Mouse (Mus musculus) neural tube, embryonic 11.5 days (tissue): Measurements from ENCODE around the gene Ints4. TPM values are rescaled to one million over a fixed set of nuclear protein-coding genes. Genes with fewer than 3 reads are reported as not detected.

Source experiments
- ATAC-seq: fragments of 200-750 bp; cut with Nextera tagmentation; 2 replicates; pipeline ENCODE4 v1.8.0; 2017; ENCODE audit warnings: moderate number of reproducible peaks, mild to moderate bottlenecking, moderate TSS enrichment, moderate library complexity; ENCODE audit not compliant: insufficient read depth, low FRiP score, low TSS enrichment
- DNase-seq: peaks from one replicate; pipeline ENCODE4 v3.0.0-alpha.2; 2015; ENCODE audit warnings: low spot score
- H3K27ac ChIP-seq: fragments of 300-500 bp; sonication (generic); 2 replicates; pipeline ENCODE4 v1.5.1; 2014; ENCODE audit warnings: low read depth, mild to moderate bottlenecking, low read length
- H3K27me3 ChIP-seq: fragments of 300-500 bp; sonication (generic); 2 replicates; pipeline ENCODE4 v1.6.1; 2014; ENCODE audit warnings: mild to moderate bottlenecking, low read length, mixed read lengths; ENCODE audit not compliant: control insufficient read depth, insufficient read depth
- H3K36me3 ChIP-seq: fragments of 300-500 bp; sonication (generic); 2 replicates; pipeline ENCODE4 v1.6.1; 2014; ENCODE audit warnings: mild to moderate bottlenecking, low read length, moderate library complexity, mixed read lengths; ENCODE audit not compliant: control insufficient read depth, insufficient read depth
- H3K4me1 ChIP-seq: fragments of 300-500 bp; sonication (generic); 2 replicates; pipeline ENCODE4 v1.6.1; 2014; ENCODE audit warnings: low read length, mixed read lengths; ENCODE audit not compliant: control insufficient read depth, insufficient read depth
- H3K4me2 ChIP-seq: fragments of 300-500 bp; sonication (generic); 2 replicates; pipeline ENCODE4 v1.6.1; 2014; ENCODE audit warnings: low read depth, mild to moderate bottlenecking, moderate library complexity
- H3K4me3 ChIP-seq: fragments of 300-500 bp; sonication (generic); 2 replicates; pipeline ENCODE4 v1.5.1; 2014; ENCODE audit warnings: low read depth, low read length
- H3K9ac ChIP-seq: fragments of 300-500 bp; sonication (generic); 2 replicates; pipeline ENCODE4 v1.6.1; 2014; ENCODE audit warnings: mild to moderate bottlenecking, low read length
- H3K9me3 ChIP-seq: fragments of 300-500 bp; sonication (generic); 2 replicates; pipeline ENCODE4 v1.6.1; 2016; ENCODE audit warnings: low read length; ENCODE audit not compliant: control insufficient read depth
- WGBS: fragments of 180-500 bp; shearing (Covaris S2); extraction: QIAGEN DNeasy Blood & Tissue Kit; methylation state at CpG from one replicate; pipeline ENCODE4 v1.1.7; 2014; 5-methylcytosine and 5-hydroxymethylcytosine counted together
- polyA plus RNA-seq: library from polyadenylated mRNA; unstranded; fragments of >200 nt; fragmentation: Nextera tagmentation; extraction: Ambion mirVana; gene quantifications from 2 replicates; pipeline ENCODE4 v1.2.1, GENCODE M21; 2014

Ints4 gene
- polyA plus RNA-seq, 1 experiment from 2014 or later = 65.2 TPM

- Histone ChIP-seq H3K4me1 (no peaks in the 10 kb centered on the region), H3K9me3 (no peaks in the 10 kb centered on the region), H3K4me2 (no peak overlapping the region), H3K27me3 (no peaks in the 10 kb centered on the region), H3K36me3 (no peaks in the 10 kb centered on the region; the same call in 1 of the 2 replicates), H3K4me3 (no peak overlapping the region), H3K27ac (no peak overlapping the region), H3K9ac (no peak overlapping the region)
- ATAC-seq (no peak), DNase-seq (no peak)
Measured at GRCm38 (mm10) chr7:97495052-97495451, 14.3 kb downstream of the Ints4 start.

GRCm38 (mm10) chr7:97500555-97501209, 19.9 kb downstream of the Ints4 start:
- no peaks in the 10 kb centered on the region for H3K36me3 ChIP-seq
- H3K9me3 ChIP-seq = no peaks in the 10 kb centered on the region
- no peak overlapping the region for H3K27ac ChIP-seq
- no peak for ATAC-seq
- H3K27me3 ChIP-seq = no peaks in the 10 kb centered on the region
- WGBS = 91% methylated on average over 5 of the region's 5 CpGs
- no peaks in the 10 kb centered on the region for H3K4me1 ChIP-seq
- H3K4me2 ChIP-seq = no peak overlapping the region
- no peak overlapping the region for H3K4me3 ChIP-seq
- no peak overlapping the region for H3K9ac ChIP-seq
- DNase-seq = no peak

GRCm38 (mm10) chr7:97514786-97515185, 34.0 kb downstream of the Ints4 start:
- Histone ChIP-seq H3K4me3 (no peak overlapping the region), H3K9me3 (no peaks in the 10 kb centered on the region), H3K27me3 (no peaks in the 10 kb centered on the region), H3K9ac (no peak overlapping the region), H3K27ac (no peak overlapping the region), H3K36me3 (peaks cover 2% of the 10 kb centered on the region), H3K4me1 (no peaks in the 10 kb centered on the region), H3K4me2 (no peak overlapping the region)
- 82% methylated on average over 1 of the region's 1 CpGs for WGBS
- no peak for DNase-seq
- no peak for ATAC-seq

GRCm38 (mm10) chr7:97519935-97520334, 39.2 kb downstream of the Ints4 start:
- WGBS = 94% methylated on average over 2 of the region's 2 CpGs
- ATAC-seq (no peak), DNase-seq (no peak)
- no peak overlapping the region for H3K4me3 ChIP-seq
- H3K9ac ChIP-seq = no peak overlapping the region
- H3K27me3 ChIP-seq = no peaks in the 10 kb centered on the region
- H3K4me1 ChIP-seq = no peaks in the 10 kb centered on the region
- no peak overlapping the region for H3K27ac ChIP-seq
- H3K36me3 ChIP-seq = peaks cover 5% of the 10 kb centered on the region
- no peak overlapping the region for H3K4me2 ChIP-seq
- no peaks in the 10 kb centered on the region for H3K9me3 ChIP-seq

GRCm38 (mm10) chr7:97535531-97535930, 54.8 kb downstream of the Ints4 start:
- no peaks in the 10 kb centered on the region for H3K9me3 ChIP-seq
- 87% methylated on average over 5 of the region's 5 CpGs for WGBS
- no peak for ATAC-seq
- H3K4me1 ChIP-seq = no peaks in the 10 kb centered on the region
- peaks cover 12% of the 10 kb centered on the region; the same call in 1 of the 2 replicates for H3K36me3 ChIP-seq
- H3K4me2 ChIP-seq = no peak overlapping the region
- DNase-seq = no peak
- no peaks in the 10 kb centered on the region for H3K27me3 ChIP-seq
- no peak overlapping the region for H3K27ac ChIP-seq
- no peak overlapping the region for H3K9ac ChIP-seq
- H3K4me3 ChIP-seq = no peak overlapping the region

GRCm38 (mm10) chr7:97536571-97536970, 55.8 kb downstream of the Ints4 start:
- no peaks in the 10 kb centered on the region for H3K27me3 ChIP-seq
- no peak overlapping the region for H3K27ac ChIP-seq
- no peak for DNase-seq
- ATAC-seq = no peak
- H3K9me3 ChIP-seq = no peaks in the 10 kb centered on the region
- WGBS = 93% methylated on average over 5 of the region's 5 CpGs
- no peak overlapping the region for H3K4me2 ChIP-seq
- H3K36me3 ChIP-seq = peaks cover 8% of the 10 kb centered on the region; the same call in 1 of the 2 replicates
- no peaks in the 10 kb centered on the region for H3K4me1 ChIP-seq
- no peak overlapping the region for H3K4me3 ChIP-seq
- no peak overlapping the region for H3K9ac ChIP-seq

- Histone ChIP-seq H3K27ac (no peak overlapping the region), H3K4me3 (no peak overlapping the region), H3K4me1 (no peaks in the 10 kb centered on the region), H3K4me2 (no peak overlapping the region), H3K9ac (no peak overlapping the region), H3K36me3 (peaks cover 4% of the 10 kb centered on the region; the same call in 1 of the 2 replicates), H3K27me3 (no peaks in the 10 kb centered on the region), H3K9me3 (no peaks in the 10 kb centered on the region)
- ATAC-seq = no peak
- no peak for DNase-seq
- 88% methylated on average over 2 of the region's 2 CpGs for WGBS
Measured at GRCm38 (mm10) chr7:97546462-97546861, 65.7 kb downstream of the Ints4 start.

- Histone ChIP-seq H3K27me3 (no peaks in the 10 kb centered on the region), H3K4me2 (no peak overlapping the region), H3K9ac (no peak overlapping the region), H3K36me3 (no peaks in the 10 kb centered on the region), H3K27ac (no peak overlapping the region), H3K9me3 (no peaks in the 10 kb centered on the region), H3K4me3 (no peak overlapping the region), H3K4me1 (no peaks in the 10 kb centered on the region)
- DNase-seq = no peak
- WGBS = 93% methylated on average over 10 of the region's 10 CpGs
- no peak for ATAC-seq
Measured at GRCm38 (mm10) chr7:97549301-97549700, 68.5 kb downstream of the Ints4 start.

- no peak overlapping the region for H3K9ac ChIP-seq
- no peak overlapping the region for H3K4me3 ChIP-seq
- no peak for DNase-seq
- WGBS = 90% methylated on average over 9 of the region's 9 CpGs
- H3K27ac ChIP-seq = no peak overlapping the region
- no peak overlapping the region for H3K4me2 ChIP-seq
- no peaks in the 10 kb centered on the region for H3K9me3 ChIP-seq
- no peak for ATAC-seq
- no peaks in the 10 kb centered on the region for H3K36me3 ChIP-seq
- no peaks in the 10 kb centered on the region for H3K27me3 ChIP-seq
- H3K4me1 ChIP-seq = no peaks in the 10 kb centered on the region
Measured at GRCm38 (mm10) chr7:97550673-97551072, 69.9 kb downstream of the Ints4 start.
